Mouse (Mus musculus) MEL-GATA-1-ER (cell line): ENCODE measurements at regions not wholly inside any gene's neighbourhood (a gene's known extent, or its start where the extent isn't known, plus 50 kb on each side); places are given as distances from the start of the nearest gene placed in this dataset.

Experiments used
- DNase-seq: peaks from one replicate; pipeline ENCODE4 v3.0.0-alpha.2; 2012; ENCODE audit warnings: low read depth; ENCODE audit errors: extremely low read depth

DNA sequence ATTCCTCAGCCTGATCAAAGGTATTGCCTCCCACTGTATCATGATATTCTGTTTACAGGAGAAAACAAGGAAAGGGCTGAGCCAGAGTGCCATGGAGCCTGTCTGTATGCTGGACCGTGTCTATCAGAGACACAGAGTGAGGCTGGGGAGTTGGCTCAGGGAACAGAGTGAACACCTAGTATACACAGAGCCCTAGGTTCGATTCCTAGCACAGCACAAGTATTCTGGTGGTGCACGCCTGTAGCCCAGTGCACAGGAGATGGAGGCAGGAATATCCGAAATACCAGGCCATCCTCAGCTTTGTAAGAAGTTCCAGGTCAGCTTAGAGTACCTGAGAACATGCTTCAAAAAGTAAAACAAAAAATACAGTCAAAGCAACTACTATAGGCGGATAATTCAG is 237.2 kb upstream of the Adgrl2 start:
- DNase-seq, result no peak

DNA sequence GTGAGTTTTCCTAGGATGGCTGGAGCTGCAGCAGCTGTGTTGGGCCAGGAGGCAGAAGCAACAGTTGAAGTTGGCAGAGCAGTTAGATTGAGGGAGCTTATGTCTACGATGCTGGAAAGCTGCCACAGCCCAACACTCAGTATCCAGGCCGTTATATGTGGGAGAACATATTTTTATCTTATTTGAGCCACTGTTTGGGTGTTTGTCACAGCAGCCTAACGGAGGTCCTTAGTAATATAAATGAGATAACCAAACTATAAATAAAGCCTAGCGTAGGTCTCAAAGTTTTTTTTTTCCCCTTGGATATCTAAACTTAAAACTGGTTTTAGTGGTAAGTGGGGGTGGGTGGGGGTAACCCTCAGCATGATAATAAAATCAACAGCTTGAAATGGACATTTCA is 236.4 kb upstream of the Adgrl2 start:
- no peak for DNase-seq

DNA sequence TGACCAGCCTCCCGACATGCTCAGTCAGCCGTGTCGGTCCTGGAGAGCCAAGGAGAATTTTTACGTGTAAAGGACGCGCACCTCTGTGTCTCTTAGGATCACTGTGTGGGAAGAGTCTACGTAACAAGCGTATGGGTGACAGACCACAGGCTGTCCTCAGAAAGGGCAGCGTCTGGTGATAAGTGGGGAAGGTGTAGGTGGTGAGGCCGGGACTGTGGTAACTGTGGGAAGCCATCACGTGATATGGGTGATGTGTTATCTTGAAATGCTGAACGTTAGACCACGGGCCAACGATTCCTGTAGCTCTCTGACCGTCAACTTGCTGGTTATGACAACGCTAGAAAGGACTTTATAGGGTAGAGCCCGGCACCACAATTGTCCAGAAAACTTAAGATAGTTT is 235.3 kb upstream of the Adgrl2 start:
- no peak for DNase-seq

DNA sequence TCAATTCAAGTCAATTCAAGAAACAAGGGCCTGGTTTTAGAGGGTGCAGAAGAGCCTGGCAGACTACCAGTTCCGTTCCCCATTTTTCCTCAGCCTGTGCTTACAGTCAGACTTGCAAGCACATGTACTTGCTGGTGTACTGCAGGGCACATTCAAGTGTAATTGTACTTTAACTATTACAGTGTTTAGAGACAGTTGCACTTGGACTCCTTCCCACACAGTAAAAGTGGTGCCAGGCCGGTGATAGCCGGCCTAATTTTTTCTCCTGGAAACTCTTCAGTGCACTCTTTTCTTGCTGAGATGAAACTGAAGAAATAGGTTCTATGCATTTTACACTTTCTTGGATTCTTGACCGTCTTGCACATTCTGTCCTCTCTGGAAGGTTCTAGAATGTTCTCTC is 233.9 kb upstream of the Adgrl2 start:
- DNase-seq, result no peak

DNA sequence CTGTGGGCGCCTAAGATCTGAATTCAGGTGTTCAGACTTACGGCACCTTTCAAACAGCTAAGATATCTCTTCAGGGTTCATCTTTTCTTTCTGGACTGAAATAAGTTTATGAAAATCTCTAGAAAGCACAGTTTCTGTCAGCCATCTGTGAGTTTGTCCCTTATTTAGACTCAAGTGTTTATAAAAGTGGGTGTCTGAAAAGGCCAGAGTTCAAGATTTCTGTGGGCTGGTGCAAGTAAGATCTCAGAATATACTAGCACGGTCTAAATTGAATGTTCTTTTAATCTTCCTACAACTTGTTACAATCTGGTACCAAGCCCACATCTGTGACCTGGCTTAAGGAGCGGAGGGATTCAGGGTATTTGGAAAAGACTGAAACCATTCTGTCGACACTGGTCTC is 233.4 kb upstream of the Adgrl2 start:
- no peak for DNase-seq

DNA sequence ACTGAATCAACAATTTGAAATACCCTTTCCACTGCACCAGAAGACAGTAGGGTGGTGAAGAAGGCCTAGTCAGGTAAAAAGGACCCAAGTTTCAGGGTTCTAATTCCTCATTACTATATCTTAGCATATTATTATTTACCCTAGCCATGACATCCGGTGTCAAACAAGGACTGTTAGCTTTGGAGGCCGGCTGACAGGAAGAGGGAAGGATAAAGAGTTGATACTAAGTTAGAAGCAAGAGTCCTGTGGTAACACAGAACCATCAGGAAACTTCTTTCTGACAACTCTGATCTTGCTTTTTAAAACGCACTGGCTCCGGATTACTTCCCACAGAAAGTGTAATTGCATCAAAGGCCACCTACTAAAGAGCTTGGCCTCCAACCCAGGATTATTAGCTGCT is 230.6 kb upstream of the Adgrl2 start:
- DNase-seq, result no peak

DNA sequence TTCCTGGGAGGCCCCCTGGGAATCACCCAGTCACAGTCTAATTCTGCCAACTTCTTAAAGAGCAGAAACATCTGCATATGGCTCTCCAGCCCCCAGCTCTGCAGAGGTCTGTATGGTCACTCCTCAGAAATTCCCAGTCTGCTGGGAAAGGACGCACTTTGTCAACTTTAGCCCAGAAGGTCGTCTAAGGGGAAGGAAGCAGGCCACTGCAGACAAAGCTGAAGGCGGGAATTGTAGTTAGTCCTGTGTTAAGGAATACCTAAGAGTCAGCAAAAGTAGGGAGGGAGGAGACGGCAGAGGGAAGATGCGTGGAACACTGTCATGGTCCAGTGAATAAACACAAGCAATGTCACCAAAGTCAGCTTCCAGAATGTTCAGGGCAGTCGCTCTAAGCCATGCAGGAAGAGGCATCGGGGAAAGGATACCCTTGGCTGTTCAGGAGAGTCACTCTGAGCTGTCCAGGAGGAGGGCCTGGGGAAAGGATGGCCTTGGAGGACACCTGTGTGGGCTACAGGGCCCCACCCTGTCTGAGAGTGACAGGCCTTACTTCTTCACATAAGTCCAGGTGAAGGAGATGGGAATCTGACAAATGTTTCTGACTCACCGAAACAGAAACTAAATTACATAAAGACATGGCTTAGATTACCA is 230.1 kb upstream of the Adgrl2 start:
- DNase-seq, result no peak

DNA sequence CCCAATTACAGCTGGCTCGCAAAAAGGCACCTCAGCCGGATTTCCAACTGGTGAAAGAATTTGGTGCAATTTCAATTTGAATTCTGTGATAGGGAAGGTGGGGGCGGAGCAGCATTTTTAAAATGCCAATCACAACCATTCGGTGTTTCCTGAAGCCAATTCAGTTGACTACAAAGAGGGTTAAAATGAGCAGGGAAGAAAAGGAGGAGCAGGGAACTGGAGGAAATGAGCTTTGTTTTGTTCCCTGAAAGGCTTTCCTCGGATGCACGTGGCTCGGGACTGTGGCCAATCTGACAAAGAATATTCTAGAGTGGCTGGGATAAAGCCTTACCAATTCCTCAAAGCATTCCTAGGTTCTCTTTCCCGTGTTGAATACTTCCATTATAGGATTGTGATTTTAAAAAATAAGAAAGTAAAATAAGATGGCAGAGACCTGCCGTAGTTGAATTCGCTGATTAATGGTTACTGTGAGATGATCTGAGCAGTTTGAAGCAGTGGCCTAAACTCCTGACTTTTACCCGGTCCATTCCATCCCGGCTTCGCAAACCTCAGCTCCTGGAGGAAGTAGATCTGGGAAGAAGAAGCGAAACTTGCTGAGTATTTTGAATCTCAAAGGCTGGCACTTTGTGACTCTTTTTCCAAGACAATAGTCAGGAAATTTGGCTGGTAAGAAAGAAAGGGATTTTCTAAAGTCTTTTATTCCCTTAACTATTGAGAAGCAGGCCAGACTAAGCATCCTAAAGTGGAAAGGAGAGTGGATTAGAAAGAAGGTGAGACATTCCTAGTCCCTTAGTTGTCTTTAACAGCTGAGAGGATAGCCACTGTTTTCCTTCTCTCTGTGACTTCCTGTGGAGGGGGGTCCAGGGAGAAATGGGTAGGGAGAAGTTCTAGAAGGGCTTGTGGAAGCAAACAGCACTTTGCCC is 229.3 kb upstream of the Adgrl2 start:
- no peak for DNase-seq

DNA sequence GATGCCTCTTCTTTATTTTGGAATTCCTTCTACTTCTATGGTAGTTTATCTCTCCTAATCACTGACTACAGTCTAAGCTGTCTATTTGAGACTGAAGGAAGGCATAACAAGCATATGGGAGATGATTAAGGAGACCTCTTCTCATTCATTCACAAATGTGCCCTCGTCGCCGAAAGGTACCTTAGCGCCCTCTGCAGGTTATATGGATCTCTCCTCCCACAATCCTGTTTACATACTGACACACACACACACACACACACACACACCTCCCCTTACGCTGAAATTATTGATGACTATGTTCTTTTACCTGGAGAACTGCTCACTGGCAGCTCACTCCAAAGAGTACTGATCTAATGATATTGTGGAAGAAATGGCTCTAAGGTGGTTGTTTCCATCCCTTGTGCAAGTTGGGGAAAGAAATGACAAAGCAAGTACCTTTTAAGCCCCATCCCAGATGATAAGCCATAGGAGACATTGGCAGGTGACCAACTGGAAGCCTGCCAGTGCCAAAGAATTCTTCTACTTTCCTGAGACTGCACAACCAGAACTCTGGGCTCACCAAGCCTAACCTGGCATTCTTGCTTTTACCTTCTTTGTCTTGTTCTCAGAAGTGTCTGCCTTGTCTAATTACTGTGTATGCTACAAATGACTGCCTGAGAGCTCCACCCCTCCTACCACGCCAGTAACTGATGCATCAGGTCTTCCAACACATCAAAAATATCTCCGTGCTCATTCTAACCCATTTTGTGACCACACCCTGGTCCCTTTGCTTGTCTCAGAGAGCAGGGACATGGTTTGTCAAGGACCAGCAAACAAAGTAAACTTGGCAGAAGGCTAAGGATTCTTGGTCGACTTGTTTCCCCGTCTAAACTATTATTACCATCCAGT is 227.8 kb upstream of the Adgrl2 start:
- no peak for DNase-seq

DNA sequence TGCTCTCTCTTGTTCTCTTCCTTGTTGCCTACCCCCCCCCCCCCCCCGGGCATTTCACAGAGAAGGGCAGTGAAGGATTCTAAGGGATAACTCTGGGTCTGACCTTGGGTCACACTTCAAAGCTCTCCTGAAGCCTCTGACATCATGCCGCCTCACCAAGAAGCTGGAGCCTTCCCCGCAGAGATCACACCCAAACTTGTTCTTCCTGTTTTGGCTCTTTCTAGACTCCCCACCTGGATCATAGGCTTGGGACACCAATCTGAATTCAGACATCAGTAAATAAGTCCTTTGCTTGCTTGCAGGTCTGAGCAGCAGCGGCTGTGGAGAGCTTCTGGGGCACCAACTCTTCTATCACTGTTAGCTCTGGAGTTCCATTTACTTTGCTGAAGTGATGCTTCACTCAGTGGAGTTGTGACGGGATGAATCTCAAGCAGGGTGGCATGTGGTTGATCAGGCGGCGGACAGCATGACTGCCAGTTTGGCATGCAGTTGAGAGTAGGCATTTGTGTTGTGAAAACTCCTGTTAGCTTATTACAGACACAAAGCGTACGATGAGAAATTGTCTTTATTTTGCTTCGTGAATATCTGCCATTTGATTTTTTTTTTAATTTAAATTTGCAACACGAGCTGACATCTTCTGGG is 226.5 kb upstream of the Adgrl2 start:
- no peak for DNase-seq

DNA sequence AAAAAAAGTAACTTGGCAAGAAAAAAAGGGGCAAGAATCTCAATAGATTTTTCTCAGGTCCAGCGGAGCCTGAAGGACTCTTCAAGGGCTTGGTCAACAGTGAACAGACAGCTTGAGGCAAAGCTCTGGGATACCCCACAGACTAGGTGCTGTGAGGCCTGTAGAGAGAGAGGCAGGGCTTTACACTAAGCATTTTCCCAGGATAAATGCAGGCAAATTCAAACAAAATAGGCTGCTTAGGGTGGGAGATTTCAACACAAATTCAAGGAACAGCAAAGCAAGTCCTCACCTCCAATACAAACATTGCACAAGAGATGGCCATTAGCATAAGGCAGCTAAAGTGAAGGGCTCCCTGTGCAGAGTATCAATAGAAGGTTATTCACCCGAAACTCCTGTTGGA is 225.3 kb upstream of the Adgrl2 start:
- no peak for DNase-seq

DNA sequence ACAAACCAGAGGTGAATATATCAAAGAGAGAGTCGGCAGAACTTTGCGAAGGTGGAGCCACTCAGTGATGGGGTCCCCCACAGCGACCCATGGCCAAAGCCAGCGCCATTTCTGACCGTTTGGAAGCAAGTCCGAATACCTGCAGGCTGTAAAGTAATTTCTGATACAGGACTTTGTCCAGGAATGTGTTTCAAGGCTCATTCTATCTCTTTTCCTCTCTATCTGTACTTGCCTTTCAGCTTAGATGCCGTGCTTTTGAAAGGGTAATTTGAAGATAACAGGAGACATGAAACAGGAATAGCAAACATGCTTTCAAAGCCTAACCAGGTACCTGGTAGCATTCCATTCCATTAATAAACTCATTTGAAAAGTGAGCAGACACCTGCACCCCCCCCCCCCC is 221.6 kb upstream of the Adgrl2 start:
- no peak for DNase-seq

DNA sequence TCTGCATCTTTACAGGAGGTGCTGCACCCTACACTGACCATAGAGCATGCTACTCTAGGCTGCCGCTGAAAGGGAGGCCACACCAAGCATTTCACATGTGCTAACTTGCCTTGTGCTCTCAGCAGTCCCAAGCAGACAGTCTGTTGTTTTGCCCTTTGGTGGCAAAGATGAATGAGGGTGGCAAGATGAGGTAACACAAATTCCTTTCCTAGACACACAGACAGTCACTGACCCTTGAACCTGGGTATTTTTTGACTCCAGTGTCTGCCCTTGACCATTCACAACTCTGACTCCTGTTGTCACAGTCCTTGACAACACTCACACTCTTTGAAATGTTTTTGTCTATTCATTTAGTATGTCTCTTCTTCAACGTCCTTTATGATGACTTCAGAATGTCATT is 218.9 kb upstream of the Adgrl2 start:
- no peak for DNase-seq

DNA sequence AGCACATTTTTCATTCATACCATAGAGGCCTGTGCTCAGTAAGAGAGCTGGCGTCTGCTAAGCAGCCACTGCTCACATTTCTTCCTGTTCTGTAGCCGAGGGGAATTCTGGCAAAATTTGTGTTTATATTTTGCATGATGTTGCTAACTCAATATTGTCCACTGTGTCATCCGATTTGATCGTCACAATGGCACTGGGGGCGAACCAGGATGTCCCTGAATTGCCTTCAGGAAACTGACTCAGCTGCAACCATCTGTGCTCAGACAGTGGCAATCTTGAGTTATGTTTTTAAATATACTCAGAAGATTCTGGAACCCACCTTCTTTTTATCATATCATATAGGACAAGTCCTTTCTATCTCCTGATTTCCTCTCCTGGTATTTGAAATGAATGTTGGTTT is 213.1 kb upstream of the Adgrl2 start:
- DNase-seq, result no peak

DNA sequence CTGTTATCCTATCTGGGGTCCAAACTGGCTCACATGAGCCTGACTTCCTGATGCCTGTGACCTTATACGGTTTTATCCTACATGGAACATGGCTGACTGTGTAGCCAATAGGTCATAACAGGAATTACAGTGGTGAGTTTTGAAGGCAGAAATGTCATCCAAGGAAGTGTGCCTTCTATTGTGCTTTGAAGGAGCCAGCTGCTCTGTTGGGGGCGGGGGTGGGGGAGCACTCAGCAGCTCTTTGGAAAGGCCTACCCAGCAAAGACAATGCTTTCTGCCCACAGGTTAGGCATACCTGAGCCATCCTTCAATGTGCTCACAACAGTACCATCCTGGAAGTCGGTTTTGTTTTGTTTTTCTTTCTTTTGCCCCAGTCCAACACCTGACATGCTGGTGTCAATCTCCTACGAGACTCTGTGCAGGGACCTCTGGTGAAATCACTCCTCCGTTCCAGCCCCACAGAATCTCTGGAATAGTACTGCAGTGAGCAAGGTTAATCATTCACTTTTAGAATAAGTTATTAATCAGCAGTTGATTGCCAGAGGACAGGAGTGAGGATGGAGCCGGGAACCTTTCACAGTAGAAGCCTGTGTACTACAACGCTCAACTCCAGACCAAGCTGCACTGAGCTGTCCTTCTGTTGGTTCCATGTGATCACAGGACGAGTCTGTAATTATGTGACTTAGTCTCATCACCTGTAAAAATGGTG is 206.3 kb upstream of the Adgrl2 start:
- DNase-seq, result no peak

DNA sequence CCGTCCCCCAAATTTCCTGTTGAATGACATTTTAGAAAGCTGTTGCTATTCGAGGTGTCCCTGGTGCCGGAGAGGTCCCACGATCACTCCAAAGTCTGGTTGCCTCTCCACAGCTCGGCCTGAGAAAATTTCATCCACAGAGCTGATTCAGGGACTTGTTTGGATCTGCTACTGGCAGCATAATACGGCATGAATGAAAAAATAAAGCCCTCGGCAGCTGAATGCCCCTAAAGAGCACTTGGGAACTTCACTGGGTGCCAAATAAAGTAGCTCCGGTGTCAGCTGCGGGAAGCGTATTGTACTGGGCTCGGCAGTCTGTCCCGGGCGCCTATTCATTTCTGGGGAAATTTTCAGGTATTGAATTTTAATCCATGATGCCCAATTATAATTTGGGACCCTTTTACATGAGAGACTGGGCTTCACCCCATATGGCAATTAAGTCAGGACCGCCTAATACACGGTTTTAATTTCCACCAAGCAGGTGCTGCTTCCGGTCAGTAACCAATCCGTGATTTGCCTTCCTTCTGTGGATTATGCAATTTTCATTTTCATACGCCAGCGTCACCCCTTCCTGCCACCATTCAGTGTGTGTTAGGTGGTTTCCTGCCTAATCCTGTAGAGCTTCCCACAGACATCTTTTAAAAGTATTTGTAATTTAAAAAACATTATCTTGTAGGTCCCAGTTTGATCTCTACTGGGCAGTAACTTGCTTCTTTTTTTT is 200.7 kb upstream of the Adgrl2 start:
- DNase-seq, result no peak

DNA sequence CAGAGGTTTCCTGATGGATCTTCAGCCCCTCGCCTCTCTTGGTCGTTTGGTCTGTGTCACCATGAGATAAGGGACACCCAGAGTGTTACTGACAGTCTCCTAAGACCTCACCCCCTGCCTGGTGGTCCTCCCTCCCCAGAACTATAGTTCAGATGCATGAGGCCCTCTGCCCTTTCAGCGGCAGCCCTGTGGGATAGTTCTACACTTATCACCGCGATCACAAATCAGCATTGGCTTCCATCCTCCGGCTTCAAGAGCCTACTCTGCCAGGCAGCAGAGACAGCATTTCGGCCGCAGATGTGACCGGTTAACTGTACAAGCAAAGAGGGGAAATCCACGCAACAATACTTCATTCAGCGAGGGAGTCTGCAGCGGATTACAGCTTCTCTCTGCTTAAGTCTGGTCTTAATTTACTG is 193.8 kb upstream of the Adgrl2 start:
- DNase-seq, result no peak

DNA sequence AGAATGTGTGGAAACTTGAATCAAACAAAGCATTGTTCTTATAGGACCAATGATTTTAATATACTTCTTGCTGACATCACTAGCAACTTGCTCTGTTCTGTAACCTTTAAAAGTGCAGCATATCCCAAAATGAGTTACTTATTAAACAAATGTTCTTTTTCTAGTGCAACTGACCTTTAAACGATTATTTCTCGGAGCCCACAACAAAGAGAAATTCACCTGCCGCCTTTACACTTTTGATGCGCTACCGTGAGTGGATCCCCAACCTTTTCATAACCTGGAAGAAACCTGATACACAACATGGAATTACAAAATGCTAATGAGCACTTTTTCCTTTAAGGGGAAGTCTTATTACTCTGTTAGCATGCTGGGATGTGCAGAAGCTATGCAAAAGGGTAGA is 191.7 kb upstream of the Adgrl2 start:
- no peak for DNase-seq

DNA sequence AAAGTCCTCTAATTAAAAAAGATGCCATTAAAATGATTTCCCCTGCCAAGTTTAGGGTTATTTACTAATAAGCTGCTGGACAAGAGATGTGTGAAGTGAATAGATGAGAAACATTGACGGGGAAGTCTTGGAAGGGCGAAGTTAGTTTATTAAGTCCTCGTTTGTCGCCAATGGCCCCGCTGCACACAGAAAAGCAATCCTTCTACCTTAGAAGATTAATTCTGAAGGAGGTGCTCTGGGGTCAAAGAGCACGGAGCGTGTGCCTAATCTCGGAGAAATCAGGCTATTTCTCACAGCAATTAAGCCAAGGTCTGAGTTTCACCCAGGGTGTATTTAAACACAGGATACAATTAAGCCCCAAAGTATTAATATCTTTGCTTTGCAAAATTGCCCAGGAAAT is 189.8 kb upstream of the Adgrl2 start:
- no peak for DNase-seq

DNA sequence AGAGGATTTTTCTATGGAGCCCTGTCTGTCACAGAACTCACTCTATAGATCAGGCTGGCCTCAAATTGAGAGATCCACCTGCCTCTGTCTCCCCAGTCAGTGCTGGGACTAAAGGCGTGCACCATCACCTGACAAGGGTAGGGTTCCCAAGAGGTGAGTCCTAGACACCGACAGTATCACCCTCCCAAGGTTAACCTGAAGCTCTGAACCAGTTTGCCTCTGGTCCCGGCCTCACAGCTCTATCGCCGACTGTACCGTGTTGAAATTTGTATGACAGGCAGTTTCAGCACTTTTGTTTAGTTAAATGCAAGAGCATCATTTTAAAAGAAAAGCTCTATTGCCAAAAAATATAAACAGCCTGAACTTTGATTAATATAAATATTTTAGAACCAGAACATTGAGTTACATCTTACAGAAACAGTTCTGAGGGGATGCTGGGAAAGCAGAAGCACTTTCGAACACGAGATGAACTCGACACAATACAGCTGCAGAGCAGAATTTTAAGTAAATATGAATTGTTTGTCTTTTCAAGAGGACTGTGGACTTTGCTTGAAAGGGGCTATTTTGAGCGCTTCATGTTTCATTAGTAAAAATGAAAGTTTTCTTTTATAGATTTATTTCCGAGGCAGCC is 189.2 kb upstream of the Adgrl2 start:
- no peak for DNase-seq
